Mouse (Mus musculus) G1E (cell line): ENCODE measurements at regions not wholly inside any gene's neighbourhood (a gene's known extent, or its start where the extent isn't known, plus 50 kb on each side); places are given as distances from the start of the nearest gene placed in this dataset.

Experiments
- GATA1 ChIP-seq: IDR thresholded peaks from 2 replicates; pipeline ENCODE4 v1.6.1; 2012; ENCODE audit warnings: borderline replicate concordance, low read length, inconsistent platforms, mixed read lengths
- GATA2 ChIP-seq: IDR thresholded peaks from 2 replicates; pipeline ENCODE4 v1.6.1; 2012; ENCODE audit warnings: low read depth, low read length, inconsistent platforms, borderline replicate concordance

GRCm38 (mm10) chr13:52241761-52242160 lies 289.3 kb downstream of the Diras2 start:
- TF ChIP-seq GATA2 (no peak), GATA1 (no peak)
